Mouse (Mus musculus): Measurements from ENCODE around the gene Nfatc3. TPM values are rescaled to one million over a fixed set of nuclear protein-coding genes. Genes with fewer than 3 reads are reported as not detected.

The Nfatc3 gene
- total and polyA plus RNA-seq, 3 experiments: 29.0 to 96.3 (median 37.8) TPM

GRCm38 (mm10) chr8:106043055-106043454 is 15.6 kb upstream of the Nfatc3 start:
- Histone ChIP-seq H3K36me3 (replicated peaks in 1 of 2; ENCODE audit: control insufficient read depth in 1 of 2, insufficient read depth in 1 of 2, low read length in 1 of 2) (peaks cover 32 to 68% of the 10 kb centered on the region in 2 experiments), H3K4me1 (ENCODE audit: control insufficient read depth in 1 of 2, insufficient read depth in 2 of 2) (peaks cover 26 to 76% of the 10 kb centered on the region in 2 experiments), H3K9me3 (replicated peaks; ENCODE audit: low read length) (no peaks in the 10 kb centered on the region), H3K4me2 (ENCODE audit: insufficient read depth, low read depth, poor library complexity, severe bottlenecking) (no peak overlapping the region), H3K27ac (ENCODE audit: insufficient read depth, low read depth) (no peak overlapping the region), H3K27me3 (replicated peaks) (no peaks in the 10 kb centered on the region), H3K4me3 (replicated peaks in 1 of 3; ENCODE audit: low read depth in 2 of 3, low read length in 2 of 3, poor library complexity in 1 of 3) (no peak overlapping the region), H3K9ac (ENCODE audit: insufficient read depth, low read depth) (no peak overlapping the region), H3K79me2 (replicated peaks; ENCODE audit: control insufficient read depth, extremely low read depth, insufficient read depth, poor library complexity, severe bottlenecking) (no peaks in the 10 kb centered on the region)
- dilution Hi-C loops (cut with MboI; ENCODE audit: extremely low pct_ligation_motif_present, extremely low pct_unique_long_range_greater_than_20kb, low sequenced_read_pairs) (no loop called here), in situ Hi-C loops (cut with MboI; ENCODE audit: low pct_ligation_motif_present, low pct_unique_long_range_greater_than_20kb, low sequenced_read_pairs) (loop anchor here (25.0 kb wide), 1 partner anchor 331 kb away; the partner anchor contains the start of genes 4933405L10Rik, Acd, Enkd1 and Pard6a)
- no peak for TF ChIP-seq TBP (conservative IDR thresholded peaks at IDR 0.05; ENCODE audit: low read depth, low read length)
- TF ChIP-seq ELF1 (IDR thresholded peaks at IDR 0.05; ENCODE audit: low read depth, low read length): no peak
- TF ChIP-seq IRF4 (IDR thresholded peaks at IDR 0.05; ENCODE audit: low read depth, low read length): no peak
- no peak for TF ChIP-seq POLR2AphosphoS2 (IDR thresholded peaks at IDR 0.05; ENCODE audit: low read depth, low read length)
- no peak for TF ChIP-seq KAT2A (IDR thresholded peaks at IDR 0.05; ENCODE audit: insufficient replicate concordance, low read length)
- no peak for TF ChIP-seq E2F4 (IDR thresholded peaks at IDR 0.05; ENCODE audit: insufficient replicate concordance, low read depth, low read length)
- TF ChIP-seq NELFE (IDR thresholded peaks at IDR 0.05; ENCODE audit: low read depth, low read length): no peak
- TF ChIP-seq BHLHE40 (IDR thresholded peaks at IDR 0.05; ENCODE audit: low read depth, low read length): no peak
- no peak for TF ChIP-seq UBTF (IDR thresholded peaks at IDR 0.05; ENCODE audit: low read depth, low read length)
- no peak for DNase-seq (ENCODE audit: extremely low read depth)

- Histone ChIP-seq H3K4me3 (replicated peaks in 1 of 3; ENCODE audit: low read depth in 2 of 3, low read length in 2 of 3, poor library complexity in 1 of 3) (no peak overlapping the region), H3K27me3 (replicated peaks) (no peaks in the 10 kb centered on the region), H3K9ac (ENCODE audit: insufficient read depth, low read depth) (no peak overlapping the region), H3K9me3 (replicated peaks; ENCODE audit: low read length) (no peaks in the 10 kb centered on the region), H3K4me1 (ENCODE audit: control insufficient read depth in 1 of 2, insufficient read depth in 2 of 2) (peaks cover 26 to 80% of the 10 kb centered on the region in 2 experiments), H3K4me2 (ENCODE audit: insufficient read depth, low read depth, poor library complexity, severe bottlenecking) (no peak overlapping the region), H3K79me2 (replicated peaks; ENCODE audit: control insufficient read depth, extremely low read depth, insufficient read depth, poor library complexity, severe bottlenecking) (0 out of 2 replicates have a peak, but pooled peaks cover under 1% of the 10 kb centered on the region), H3K36me3 (replicated peaks in 1 of 2; ENCODE audit: control insufficient read depth in 1 of 2, insufficient read depth in 1 of 2, low read length in 1 of 2) (peaks cover 33 to 70% of the 10 kb centered on the region in 2 experiments), H3K27ac (ENCODE audit: insufficient read depth, low read depth) (peak overlapping the region; percentile 11; the same call in 1 of the 2 replicates)
- TF ChIP-seq RCOR1 (conservative IDR thresholded peaks at IDR 0.05; ENCODE audit: low read depth, low read length) (no peak), ETS1 (conservative IDR thresholded peaks at IDR 0.05; ENCODE audit: low read depth, low read length) (peak; percentile 56), BHLHE40 (IDR thresholded peaks at IDR 0.05; ENCODE audit: low read depth, low read length) (peak; percentile 44), TCF12 (IDR thresholded peaks at IDR 0.05; ENCODE audit: low read depth, low read length) (no peak)
- DNase-seq (ENCODE audit: extremely low read depth): no peak
- dilution Hi-C loops (cut with MboI; ENCODE audit: extremely low pct_ligation_motif_present, extremely low pct_unique_long_range_greater_than_20kb, low sequenced_read_pairs): no loop called here
- in situ Hi-C loops (cut with MboI; ENCODE audit: low pct_ligation_motif_present, low pct_unique_long_range_greater_than_20kb, low sequenced_read_pairs): loop anchor here (25.0 kb wide), 1 partner anchor 332 kb away; the partner anchor contains the start of genes 4933405L10Rik, Acd, Enkd1 and Pard6a
Measured at GRCm38 (mm10) chr8:106044151-106044550, 14.5 kb upstream of the Nfatc3 start.
